Mouse (Mus musculus): ENCODE measurements at regions not wholly inside any gene's neighbourhood (a gene's known extent, or its start where the extent isn't known, plus 50 kb on each side); places are given as distances from the start of the nearest gene placed in this dataset.

GRCm38 (mm10) chr10:114852688-114853087 lies 50.6 kb upstream of the Trhde start:
- DNase-seq (ENCODE audit: low spot score in 2 of 2): no peak
